Mouse (Mus musculus) B cell, adult 2 months (primary cell): Measurements from ENCODE around the gene Saa3.
"Not testable (repeated sequence)": the region's sequence is repeated elsewhere in the genome, so short reads cannot be mapped to it uniquely, and the experiment has no call there.

Experiments
- DNase-seq, 2 experiments: peaks; one replicate each; pipeline ENCODE4 v3.0.0; 2022

Saa3 gene

GRCm38 (mm10) chr7:46710390-46710844, 5.1 kb downstream of the Saa3 start, which contains the start of gene Saal1:
TSS of gene Saal1 (minus strand) at chr7:46710680.
- peak; percentile 94 for DNase-seq

GRCm38 (mm10) chr7:46700521-46701025, 14.9 kb downstream of the Saa3 start:
- DNase-seq = no peak

GRCm38 (mm10) chr7:46696754-46697153, 18.7 kb downstream of the Saa3 start:
- no peak for DNase-seq

GRCm38 (mm10) chr7:46686827-46687226, 28.7 kb downstream of the Saa3 start:
- peak; percentile 55 to 63 for DNase-seq

GRCm38 (mm10) chr7:46680732-46681131, 34.8 kb downstream of the Saa3 start:
- no peak for DNase-seq

GRCm38 (mm10) chr7:46679044-46679443, 36.5 kb downstream of the Saa3 start:
- not testable (repeated sequence) for DNase-seq

GRCm38 (mm10) chr7:46678417-46678816, 37.1 kb downstream of the Saa3 start:
- DNase-seq = no peak

GRCm38 (mm10) chr7:46676808-46677360, 38.6 kb downstream of the Saa3 start:
- DNase-seq = no peak

GRCm38 (mm10) chr7:46675886-46676285, 39.6 kb downstream of the Saa3 start:
- no peak for DNase-seq

GRCm38 (mm10) chr7:46675061-46675460, 40.4 kb downstream of the Saa3 start:
- no peak for DNase-seq

- no peak for DNase-seq
Observed at GRCm38 (mm10) chr7:46672160-46672672, 43.3 kb downstream of the Saa3 start, which contains the start of gene Tph1. TSS of gene Tph1 (minus strand) at chr7:46672537.

GRCm38 (mm10) chr7:46667256-46667655, 48.2 kb downstream of the Saa3 start:
- no peak for DNase-seq

- DNase-seq = peak; percentile 43 to 48
Observed at GRCm38 (mm10) chr7:46665236-46665635, 50.3 kb downstream of the Saa3 start.
